Mouse (Mus musculus) CH12.LX (cell line): ENCODE data around the gene Dnaaf3. TPM values are rescaled to one million over a fixed set of nuclear protein-coding genes. Genes with fewer than 3 reads are reported as not detected.

Experiments
- DNase-seq: peaks from one replicate; pipeline ENCODE4 v3.0.0-alpha.2; 2013; ENCODE audit errors: extremely low read depth
- H3K27ac ChIP-seq: 2 replicates; pipeline ENCODE4 v1.5.1; 2012; ENCODE audit warnings: low read depth, mild to moderate bottlenecking, control low read depth, moderate library complexity; ENCODE audit not compliant: insufficient read depth
- H3K27me3 ChIP-seq: replicated peaks from 2 replicates; pipeline ENCODE3; 2012; ENCODE audit warnings: inconsistent platforms
- H3K36me3 ChIP-seq, 2 experiments: replicated peaks in 1 of 2; 2 replicates each; pipeline versions ENCODE3 to v1.6.1; 2012; ENCODE audit warnings: inconsistent platforms in 1 of 2, low read length in 1 of 2, mild to moderate bottlenecking in 1 of 2, mixed read lengths in 1 of 2, moderate library complexity in 1 of 2; ENCODE audit not compliant: control insufficient read depth in 1 of 2, insufficient read depth in 1 of 2
- H3K4me1 ChIP-seq, 2 experiments: 2 replicates each; pipeline ENCODE4 v1.6.1; 2012; ENCODE audit warnings: inconsistent platforms in 1 of 2, moderate library complexity in 1 of 2; ENCODE audit not compliant: insufficient read depth in 2 of 2, control insufficient read depth in 1 of 2
- H3K4me2 ChIP-seq: 2 replicates; pipeline ENCODE4 v1.6.1; 2012; ENCODE audit warnings: low read depth, mild to moderate bottlenecking, control low read depth; ENCODE audit not compliant: poor library complexity, insufficient read depth, severe bottlenecking
- H3K4me3 ChIP-seq, 3 experiments: fragments of 150-350 bp in 1 of 3; sonication (generic) in 1 of 3; replicated peaks in 1 of 3; 2 replicates each; pipeline versions ENCODE3 to v1.5.1; 2011 to 2012; ENCODE audit warnings: low read depth in 2 of 3, low read length in 2 of 3, mild to moderate bottlenecking in 2 of 3, moderate library complexity in 2 of 3, control low read depth in 1 of 3, improper control_type of control experiment in 1 of 3, inconsistent platforms in 1 of 3, mixed read lengths in 1 of 3; ENCODE audit not compliant: poor library complexity in 1 of 3
- H3K79me2 ChIP-seq: replicated peaks from 2 replicates; pipeline ENCODE4 v1.6.1; 2012; ENCODE audit warnings: mild to moderate bottlenecking, moderate library complexity; ENCODE audit not compliant: control insufficient read depth, poor library complexity, insufficient read depth, severe bottlenecking; ENCODE audit errors: extremely low read depth
- H3K9ac ChIP-seq: 2 replicates; pipeline ENCODE4 v1.6.1; 2012; ENCODE audit warnings: low read depth, mild to moderate bottlenecking, control low read depth, moderate library complexity; ENCODE audit not compliant: insufficient read depth
- H3K9me3 ChIP-seq: replicated peaks from 2 replicates; pipeline ENCODE3; 2012; ENCODE audit warnings: low read length, inconsistent platforms, mixed read lengths
- BHLHE40 ChIP-seq: IDR thresholded peaks from 2 replicates; pipeline ENCODE4 v1.6.1; 2011; ENCODE audit warnings: mild to moderate bottlenecking, low read depth, low read length, improper control_type of control experiment
- CHD1 ChIP-seq: IDR thresholded peaks from 2 replicates; pipeline ENCODE4 v1.6.1; 2012; ENCODE audit warnings: low read depth, low read length, improper control_type of control experiment, inconsistent platforms
- CTCF ChIP-seq, 2 experiments: IDR thresholded peaks in 1 of 2; conservative IDR thresholded peaks in 1 of 2; 2 replicates each; pipeline ENCODE4 v1.5.1; 2011 to 2012; ENCODE audit warnings: low read depth in 2 of 2, low read length in 2 of 2, improper control_type of control experiment in 1 of 2, inconsistent platforms in 1 of 2, mild to moderate bottlenecking in 1 of 2, moderate library complexity in 1 of 2
- E2F4 ChIP-seq: IDR thresholded peaks from 2 replicates; pipeline ENCODE4 v1.6.1; 2011; ENCODE audit warnings: low read depth, low read length, improper control_type of control experiment; ENCODE audit not compliant: insufficient replicate concordance
- EP300 ChIP-seq: IDR thresholded peaks from 2 replicates; pipeline ENCODE4 v1.6.1; 2011; ENCODE audit warnings: low read length, improper control_type of control experiment
- ETS1 ChIP-seq: conservative IDR thresholded peaks from 2 replicates; pipeline ENCODE4 v1.6.1; 2012; ENCODE audit warnings: low read depth, mild to moderate bottlenecking, inconsistent platforms, low read length, improper control_type of control experiment, moderate library complexity
- IRF4 ChIP-seq: IDR thresholded peaks from 2 replicates; pipeline ENCODE4 v1.6.1; 2014; ENCODE audit warnings: low read depth, mild to moderate bottlenecking, inconsistent platforms, low read length, improper control_type of control experiment
- MAFK ChIP-seq: IDR thresholded peaks from 2 replicates; pipeline ENCODE4 v1.6.1; 2011; ENCODE audit warnings: low read length, improper control_type of control experiment; ENCODE audit not compliant: insufficient replicate concordance
- MAX ChIP-seq: IDR thresholded peaks from 2 replicates; pipeline ENCODE4 v1.6.1; 2011; ENCODE audit warnings: low read length, improper control_type of control experiment
- MYC ChIP-seq: IDR thresholded peaks from 2 replicates; pipeline ENCODE4 v1.6.1; 2011; ENCODE audit warnings: low read depth, mild to moderate bottlenecking, improper control_type of control experiment, low read length
- NRF1 ChIP-seq: IDR thresholded peaks from 2 replicates; pipeline ENCODE4 v1.6.1; 2014; ENCODE audit warnings: low read depth, mild to moderate bottlenecking, inconsistent platforms, low read length, improper control_type of control experiment, moderate library complexity
- POLR2A ChIP-seq: IDR thresholded peaks from 2 replicates; pipeline ENCODE4 v1.6.1; 2011; ENCODE audit warnings: low read depth, mild to moderate bottlenecking, improper control_type of control experiment, low read length
- POLR2AphosphoS2 ChIP-seq: IDR thresholded peaks from 2 replicates; pipeline ENCODE4 v1.6.1; 2011; ENCODE audit warnings: low read depth, low read length, improper control_type of control experiment
- RAD21 ChIP-seq: IDR thresholded peaks from 2 replicates; pipeline ENCODE4 v1.6.1; 2011; ENCODE audit warnings: low read depth, mild to moderate bottlenecking, low read length, improper control_type of control experiment, moderate library complexity
- RCOR1 ChIP-seq: conservative IDR thresholded peaks from 2 replicates; pipeline ENCODE4 v1.6.1; 2012; ENCODE audit warnings: low read depth, mild to moderate bottlenecking, inconsistent platforms, low read length, improper control_type of control experiment
- SIN3A ChIP-seq: IDR thresholded peaks from 2 replicates; pipeline ENCODE4 v1.6.1; 2012; ENCODE audit warnings: low read length, improper control_type of control experiment, inconsistent platforms
- SMC3 ChIP-seq: IDR thresholded peaks from 2 replicates; pipeline ENCODE4 v1.6.1; 2011; ENCODE audit warnings: low read depth, low read length, improper control_type of control experiment
- TBP ChIP-seq: conservative IDR thresholded peaks from 2 replicates; pipeline ENCODE4 v1.6.1; 2011; ENCODE audit warnings: low read depth, low read length, improper control_type of control experiment
- USF1 ChIP-seq: IDR thresholded peaks from 2 replicates; pipeline ENCODE4 v1.6.1; 2014; ENCODE audit warnings: low read depth, mild to moderate bottlenecking, inconsistent platforms, low read length, improper control_type of control experiment
- ZC3H11A ChIP-seq: IDR thresholded peaks from 2 replicates; pipeline ENCODE4 v1.6.1; 2012; ENCODE audit warnings: low read depth, mild to moderate bottlenecking, inconsistent platforms, low read length, improper control_type of control experiment
- ZKSCAN1 ChIP-seq: IDR thresholded peaks from 2 replicates; pipeline ENCODE4 v1.6.1; 2012; ENCODE audit warnings: low read depth, inconsistent platforms, low read length, improper control_type of control experiment, borderline replicate concordance
- ZNF384 ChIP-seq: IDR thresholded peaks from 2 replicates; pipeline ENCODE4 v1.6.1; 2012; ENCODE audit warnings: low read depth, low read length, improper control_type of control experiment, inconsistent platforms
- dilution Hi-C: fragments of 300-500 bp; cut with MboI; formaldehyde crosslinking; loops from 2 replicates; pipeline ENCODE4 v1.14.3; 2020; ENCODE audit warnings: low sequenced_read_pairs; ENCODE audit not compliant: extremely low pct_unique_long_range_greater_than_20kb, extremely low pct_ligation_motif_present
- in situ Hi-C: fragments of 300-500 bp; cut with MboI; formaldehyde crosslinking; loops from 3 replicates; pipeline ENCODE4 v1.14.3; 2019; ENCODE audit warnings: low sequenced_read_pairs, low pct_ligation_motif_present, low pct_unique_long_range_greater_than_20kb, mixed read lengths
- polyA plus RNA-seq: library from polyadenylated mRNA; unstranded; fragments of >175 nt; gene quantifications from 2 replicates; pipeline ENCODE4 v1.2.1, GENCODE M21; 2012; ENCODE audit warnings: low read depth; ENCODE audit not compliant: insufficient read length
- total RNA-seq, 2 experiments: library from RNA; depleted of rRNA; stranded (reverse); fragments of 300-350 nt in 1 of 2; fragments of >200 nt in 1 of 2; gene quantifications; 2 replicates each; pipeline ENCODE4 v1.2.3; 2012 to 2014

Dnaaf3 gene
- total and polyA plus RNA-seq, 3 experiments = 0.16 to 0.83 (median 0.59) TPM

DNA sequence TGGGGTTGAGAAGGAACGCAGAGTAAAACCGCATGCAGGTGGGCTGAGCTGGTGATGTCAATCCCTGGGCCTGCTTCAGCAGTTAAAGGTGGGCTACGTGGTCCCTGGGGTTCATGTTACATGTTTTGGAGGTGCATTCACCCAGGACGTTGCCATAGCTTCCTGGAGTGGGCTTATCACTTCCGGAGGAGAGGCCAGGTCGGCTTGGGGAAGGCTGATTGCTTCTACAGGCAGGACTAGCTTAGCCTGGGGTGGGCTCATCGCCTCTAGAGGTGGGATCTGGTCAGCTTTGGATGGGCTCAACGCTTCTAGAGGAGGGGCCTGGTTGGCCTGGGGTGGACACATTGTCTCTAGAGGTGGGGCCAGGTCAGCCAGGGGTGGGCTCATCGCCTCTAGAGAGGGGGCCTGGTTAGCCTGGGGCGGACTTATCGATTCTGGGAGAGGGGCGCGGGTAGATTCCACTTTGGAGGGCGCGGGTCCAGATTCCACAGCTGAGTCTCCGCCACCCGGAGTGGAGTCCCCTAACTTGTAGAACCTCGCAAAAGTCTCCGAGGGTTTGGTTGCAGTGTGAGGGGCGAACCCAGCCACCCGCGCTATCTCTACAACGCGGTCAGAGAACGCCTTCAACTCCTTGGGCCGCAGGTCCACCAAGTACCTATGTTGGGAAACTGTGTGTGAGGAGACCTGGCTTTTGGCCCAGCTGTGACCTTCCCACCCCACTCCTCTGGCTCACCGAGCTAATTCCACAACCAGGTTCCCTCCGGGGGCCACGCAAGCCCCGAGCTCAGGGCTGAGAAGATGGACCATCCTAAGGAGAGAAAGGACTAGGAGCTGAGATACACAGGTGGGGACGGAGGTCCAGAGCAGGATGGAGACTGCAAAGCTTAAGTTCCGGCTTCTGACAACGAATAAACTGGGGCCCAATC, 8.8 kb downstream of the Dnaaf3 start:
- H3K27ac ChIP-seq = no peak overlapping the region
- TF ChIP-seq ZKSCAN1 (no peak), MAX (no peak), SMC3 (no peak), CTCF (conservative IDR thresholded peaks at IDR 0.05 in 1 of 2, IDR thresholded peaks at IDR 0.05 in 1 of 2; ENCODE audit: low read depth in 2 of 2, low read length in 2 of 2) (no peak), NRF1 (no peak), BHLHE40 (no peak), EP300 (no peak), SIN3A (no peak), E2F4 (no peak), MAFK (no peak), IRF4 (no peak), ETS1 (no peak), CHD1 (no peak), MYC (no peak)
- TF ChIP-seq, all 38 proteins: peak for 0
- H3K9ac ChIP-seq = no peak overlapping the region
- no peak overlapping the region for H3K4me3 ChIP-seq
- H3K4me1 ChIP-seq = peaks cover 8 to 14% of the 10 kb centered on the region in 2 experiments
- no peaks in the 10 kb centered on the region for H3K27me3 ChIP-seq
- no peaks in the 10 kb centered on the region for H3K9me3 ChIP-seq
- dilution Hi-C loops = no loop called here
- DNase-seq = no peak
- in situ Hi-C loops = no loop called here
- H3K4me2 ChIP-seq = no peak overlapping the region
- H3K79me2 ChIP-seq = no peaks in the 10 kb centered on the region
- no peaks in the 10 kb centered on the region for H3K36me3 ChIP-seq

DNA sequence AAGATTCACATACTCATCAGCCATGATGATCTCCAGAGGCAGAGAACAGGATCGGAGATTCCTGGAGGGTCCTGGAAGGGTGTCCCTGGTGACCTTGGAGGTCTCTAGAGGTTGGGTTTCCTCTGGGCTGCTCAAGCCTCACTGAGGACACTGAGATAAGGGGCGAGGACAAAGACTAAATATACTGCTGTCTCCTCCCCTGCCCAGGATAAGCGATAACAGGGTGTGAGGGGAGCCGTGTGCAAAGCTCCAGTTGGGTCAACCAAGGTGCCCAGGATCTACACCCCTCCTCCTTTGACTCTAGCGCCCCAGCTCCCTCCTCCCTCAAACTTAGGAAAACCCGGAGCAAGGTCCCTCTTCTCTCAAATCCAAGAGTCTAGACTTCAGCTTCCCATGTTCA, 10.0 kb downstream of the Dnaaf3 start:
- Histone ChIP-seq H3K9me3 (no peaks in the 10 kb centered on the region), H3K9ac (no peak overlapping the region), H3K79me2 (no peaks in the 10 kb centered on the region), H3K4me1 (peaks cover 3 to 12% of the 10 kb centered on the region in 2 experiments), H3K4me3 (no peak overlapping the region), H3K27me3 (no peaks in the 10 kb centered on the region), H3K4me2 (no peak overlapping the region), H3K36me3 (no peaks in the 10 kb centered on the region), H3K27ac (no peak overlapping the region)
- dilution Hi-C loops (no loop called here), in situ Hi-C loops (no loop called here)
- TF ChIP-seq MAX = no peak
- TF ChIP-seq IRF4 = no peak
- TF ChIP-seq CTCF (conservative IDR thresholded peaks at IDR 0.05 in 1 of 2, IDR thresholded peaks at IDR 0.05 in 1 of 2; ENCODE audit: low read depth in 2 of 2, low read length in 2 of 2) = no peak
- TF ChIP-seq ZNF384 = no peak
- no peak for TF ChIP-seq NRF1
- TF ChIP-seq TBP = no peak
- no peak for TF ChIP-seq POLR2A
- TF ChIP-seq USF1 = no peak
- no peak for TF ChIP-seq CHD1
- TF ChIP-seq ZC3H11A = no peak
- no peak for TF ChIP-seq POLR2AphosphoS2
- no peak for TF ChIP-seq RCOR1
- TF ChIP-seq ZKSCAN1 = no peak
- TF ChIP-seq MYC = no peak
- TF ChIP-seq RAD21 = no peak
- no peak for TF ChIP-seq SMC3
- no peak for TF ChIP-seq MAFK
- DNase-seq = no peak
